Mouse (Mus musculus) ZHBTc4 (cell line): ENCODE measurements around the gene Gm10447.
"Not testable (repeated sequence)": the region's sequence is repeated elsewhere in the genome, so short reads cannot be mapped to it uniquely, and the experiment has no call there.

ENCODE experiments used
- DNase-seq: peaks from one replicate; pipeline ENCODE4 v3.0.0-alpha.2; 2011; ENCODE audit warnings: low read depth, low spot score

Gene Gm10447

DNA sequence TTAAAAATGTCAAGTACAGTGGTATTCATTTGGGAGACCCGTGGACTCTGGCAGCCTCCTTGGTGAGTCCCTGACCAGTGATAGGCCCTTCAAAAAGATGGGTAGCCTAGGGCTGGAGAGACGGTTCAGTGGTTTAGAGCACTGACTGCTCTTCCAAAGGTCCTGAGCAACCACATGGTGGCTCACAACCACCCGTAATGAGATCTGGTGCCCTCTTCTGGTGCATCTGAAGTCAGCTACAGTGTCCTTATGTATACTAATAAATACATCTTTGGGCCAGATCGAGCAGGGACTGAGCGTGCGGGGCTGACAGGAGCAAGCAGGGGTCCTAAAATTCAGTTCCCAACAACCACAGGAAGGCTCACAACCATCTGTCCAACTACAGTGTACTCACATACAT, 13.0 kb downstream of the Gm10447 start:
- peak; percentile 58 for DNase-seq

DNA sequence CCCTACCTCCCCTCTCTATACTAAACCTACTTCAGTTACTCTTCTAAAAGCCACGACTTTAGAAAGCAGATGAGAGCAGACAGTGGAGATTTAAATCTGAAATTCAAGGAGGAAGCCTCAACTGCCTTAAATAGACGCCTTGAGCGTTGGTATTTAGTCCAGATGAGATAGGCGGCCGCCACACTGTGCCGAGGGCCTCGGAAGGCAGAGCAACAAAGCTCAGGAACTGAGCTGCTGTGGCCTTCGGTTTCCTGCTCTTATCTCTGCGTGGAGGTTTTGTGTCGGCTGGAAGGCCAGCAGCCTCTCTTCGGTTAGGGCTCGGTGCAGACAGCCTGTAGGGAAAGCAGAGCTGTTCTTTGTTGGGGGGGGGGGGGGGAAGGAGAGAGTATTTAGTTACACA, 15.0 kb downstream of the Gm10447 start:
- DNase-seq, result no peak

DNA sequence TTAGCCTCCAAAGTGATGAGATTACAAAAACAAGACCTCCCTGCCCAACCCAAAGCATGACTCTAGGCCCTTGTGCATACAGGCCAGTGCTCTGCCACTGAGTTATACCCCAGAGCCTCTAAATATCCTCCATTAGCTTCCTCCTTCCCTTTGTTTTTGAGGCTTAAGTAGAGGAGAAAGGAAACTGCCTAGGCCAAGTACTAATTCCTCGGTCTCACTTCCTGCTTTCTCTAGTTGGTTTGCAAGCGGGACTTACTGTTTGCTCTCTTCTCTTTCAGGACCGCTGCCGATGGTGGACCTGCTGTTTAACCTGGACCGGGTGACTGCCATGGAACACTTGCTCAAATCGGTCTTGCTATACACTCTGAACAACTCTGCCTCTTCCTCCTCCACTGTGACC, 20.6 kb downstream of the Gm10447 start:
- no peak for DNase-seq

DNA sequence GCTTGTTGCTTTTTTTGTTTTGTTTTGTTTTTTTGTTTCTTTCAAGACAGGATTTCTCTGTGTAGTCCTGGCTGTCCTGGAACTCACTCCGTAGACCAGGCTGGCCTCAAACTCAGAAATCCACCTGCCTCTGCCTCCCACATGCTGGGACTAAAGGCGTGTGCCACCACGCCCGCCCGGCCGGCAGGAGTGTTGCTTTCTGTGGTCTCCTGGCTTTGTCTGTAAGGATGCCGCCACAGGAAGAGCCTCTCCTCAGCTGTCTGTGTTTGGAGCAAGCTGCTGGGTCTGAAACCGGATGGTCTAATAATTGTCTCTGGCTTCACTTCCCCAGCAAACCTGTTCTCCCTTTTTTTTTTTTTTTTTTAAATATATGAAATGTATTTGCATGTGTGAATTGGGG, 21.4 kb downstream of the Gm10447 start:
- DNase-seq, result peak; percentile 59

DNA sequence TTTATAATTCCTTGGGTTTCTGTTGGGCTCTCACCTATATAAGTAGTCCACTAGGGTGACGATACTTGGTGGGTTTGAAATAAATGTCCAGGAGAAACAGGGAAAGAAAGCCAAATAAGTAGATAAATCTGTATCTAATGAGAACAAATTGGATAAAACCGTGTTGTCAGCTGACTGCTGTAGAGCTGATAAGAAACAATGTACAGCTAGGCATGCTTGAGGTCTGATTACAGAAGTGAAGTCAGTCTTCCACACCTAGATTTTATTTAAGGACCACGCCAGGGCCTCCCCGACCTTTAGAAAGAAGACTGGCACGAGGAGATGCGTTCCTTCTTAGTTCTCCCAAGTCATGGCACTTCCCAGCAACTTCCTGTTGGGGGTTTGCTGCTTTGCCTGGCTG, 23.9 kb downstream of the Gm10447 start:
- DNase-seq, result no peak

DNA sequence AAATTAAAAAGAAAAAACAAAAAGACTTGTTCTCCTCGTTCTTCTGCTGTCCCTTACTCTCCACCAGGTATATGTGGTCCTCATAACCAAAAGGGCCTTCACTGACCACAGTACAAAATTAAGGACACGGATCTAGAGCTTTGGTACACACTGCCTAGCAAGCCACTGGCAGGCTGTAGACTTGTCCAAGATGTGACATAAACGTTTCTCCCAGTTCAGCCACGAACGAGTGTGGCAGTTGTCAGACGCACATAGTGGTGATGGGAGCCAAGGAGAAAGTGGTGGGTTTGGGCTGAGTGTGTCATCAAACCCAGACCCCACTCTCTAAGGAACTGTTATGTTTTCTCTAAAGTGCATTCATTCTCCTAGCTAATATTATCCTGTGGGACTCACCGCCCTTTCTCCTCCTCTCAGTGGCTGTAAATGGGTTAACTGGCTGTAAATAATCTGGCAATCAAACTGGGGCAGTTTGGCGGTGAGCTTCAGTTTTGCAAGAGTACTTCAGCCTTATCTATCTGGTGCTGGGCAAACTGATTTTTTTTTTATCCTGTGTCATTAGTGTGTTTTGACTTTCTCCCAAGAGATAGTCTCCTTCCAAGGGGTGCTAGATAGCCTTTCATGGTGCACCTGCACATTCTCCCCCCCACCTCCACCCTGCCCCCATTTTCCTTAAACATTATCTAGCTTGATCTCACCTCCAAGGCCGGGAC, 25.4 kb downstream of the Gm10447 start:
- no peak for DNase-seq

DNA sequence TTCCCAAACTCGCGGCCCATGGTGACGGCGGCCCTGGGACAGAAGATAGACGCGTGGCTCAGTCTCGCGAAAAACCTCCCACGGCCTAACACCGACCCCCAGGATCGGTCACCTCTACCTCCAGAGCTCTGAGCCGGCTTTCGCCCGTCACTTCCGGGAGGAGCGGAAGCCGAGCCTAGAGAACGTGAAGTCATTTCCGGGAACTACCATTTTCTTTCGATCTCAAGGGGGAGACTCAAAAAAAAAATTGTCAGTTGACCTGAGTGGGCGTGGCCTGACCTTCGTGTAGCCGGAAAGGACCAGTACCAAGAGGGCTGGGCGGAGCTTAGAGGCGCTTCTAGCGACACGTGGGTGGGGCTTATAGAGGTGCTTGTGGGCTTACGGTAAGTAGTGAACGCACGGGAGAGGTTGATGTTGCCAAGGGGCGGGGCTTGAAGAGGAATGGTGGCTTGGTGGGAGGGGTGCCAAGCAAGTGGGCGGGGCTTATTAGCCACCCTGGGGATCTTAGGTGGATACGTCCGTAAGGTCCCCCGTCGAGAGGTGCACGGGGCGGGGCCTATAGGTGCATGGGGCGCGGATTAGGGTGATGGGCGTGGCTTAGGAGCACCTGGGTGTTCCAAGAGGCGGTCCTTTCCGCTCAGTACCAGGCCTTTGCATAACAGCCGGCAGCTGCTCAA, 26.1 kb downstream of the Gm10447 start, which contains the start of the genes Uqcrq and Gdf9:
TSS of gene Uqcrq (minus strand) at position 162 of the 677 bp plus-strand sequence.
TSS of gene Gdf9 (plus strand) at position 354 of the 677 bp plus-strand sequence.
- DNase-seq, result peak; percentile 100

DNA sequence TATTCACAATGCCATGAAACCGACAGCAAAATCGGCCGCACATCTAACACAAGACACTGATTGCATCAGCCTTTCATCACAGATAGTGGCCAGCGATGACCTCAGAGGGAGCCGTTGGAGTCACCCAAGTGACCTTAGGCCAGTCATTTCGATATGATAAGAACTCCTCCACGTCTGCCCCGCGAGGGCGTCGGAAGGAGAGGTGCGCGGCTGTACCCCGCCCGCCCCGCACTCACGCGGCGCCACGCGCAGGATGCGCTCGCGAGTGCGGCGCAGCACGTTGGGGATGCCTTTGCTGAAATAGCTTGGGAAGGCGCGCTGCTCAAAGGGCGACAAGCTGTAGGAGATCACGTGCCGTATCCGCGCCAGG, 26.6 kb downstream of the Gm10447 start:
- DNase-seq, result no peak

DNA sequence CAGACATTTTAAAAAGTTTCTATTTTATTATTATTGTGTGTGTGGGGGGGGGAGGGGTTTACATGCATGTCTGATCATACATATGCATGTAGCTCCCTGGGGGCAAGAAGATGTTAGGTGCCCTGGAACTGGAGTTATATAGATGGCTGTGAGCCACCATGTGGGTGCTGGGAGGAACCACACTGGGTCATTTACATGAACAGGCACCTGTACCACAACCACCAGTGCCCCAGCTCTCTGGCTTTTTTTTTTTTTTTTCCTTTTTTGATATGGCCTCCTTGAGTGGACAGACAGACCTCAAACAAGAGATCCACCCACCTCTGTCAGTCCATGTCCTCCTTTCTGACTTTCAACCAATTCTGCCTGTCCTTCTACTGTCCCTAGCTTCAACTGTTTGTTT, 27.7 kb downstream of the Gm10447 start:
- DNase-seq, result no peak

DNA sequence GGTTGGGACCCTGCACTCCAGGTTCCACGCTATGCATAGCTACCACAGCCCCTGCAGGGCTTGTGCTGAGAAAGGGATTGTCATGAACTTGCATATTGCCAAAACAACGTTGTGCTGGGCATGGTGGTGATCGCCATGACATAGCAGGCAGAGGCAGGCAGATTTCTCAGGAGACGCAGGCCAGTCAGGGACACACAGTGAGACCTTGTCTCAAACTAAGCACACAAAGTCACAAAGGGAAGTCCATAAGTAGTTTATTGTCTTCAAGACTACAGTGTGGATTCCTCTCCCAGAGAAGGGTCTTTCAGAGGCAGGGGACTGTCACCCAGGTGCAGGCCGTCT, 28.2 kb downstream of the Gm10447 start:
- no peak for DNase-seq

DNA sequence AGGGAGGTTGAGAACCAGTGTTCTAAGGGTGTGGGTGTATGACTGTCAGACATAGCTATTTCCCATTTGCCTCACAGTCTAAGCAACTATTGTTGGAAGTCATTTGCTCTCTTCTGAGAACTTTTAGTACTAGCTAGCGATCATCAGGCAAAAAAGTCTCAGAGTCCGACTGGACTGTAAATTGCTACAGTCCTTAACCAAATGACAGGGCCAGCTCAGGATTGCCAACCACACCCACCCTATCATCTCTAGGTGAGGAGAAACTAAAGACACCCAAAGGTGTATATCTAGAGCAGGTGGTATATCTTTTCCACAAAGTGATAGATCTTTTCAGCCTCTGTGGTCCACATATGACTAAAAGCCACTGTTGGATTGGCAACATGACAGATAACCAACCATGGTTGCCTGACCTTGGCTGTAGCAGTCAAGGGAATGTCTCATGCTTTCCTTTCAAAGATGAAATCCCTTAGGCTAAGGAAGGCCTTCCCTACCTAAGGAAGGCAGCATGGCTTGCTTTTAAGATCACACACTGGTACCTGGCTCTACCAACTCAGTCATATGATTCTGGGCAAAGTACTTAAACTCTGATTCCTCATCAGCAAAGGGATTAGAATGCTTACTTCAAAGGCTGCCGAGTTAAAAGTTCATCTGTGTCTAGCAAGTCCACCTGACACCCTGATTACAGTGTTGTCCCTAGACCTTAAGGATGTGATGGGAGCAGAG, 28.8 kb downstream of the Gm10447 start:
- no peak for DNase-seq

DNA sequence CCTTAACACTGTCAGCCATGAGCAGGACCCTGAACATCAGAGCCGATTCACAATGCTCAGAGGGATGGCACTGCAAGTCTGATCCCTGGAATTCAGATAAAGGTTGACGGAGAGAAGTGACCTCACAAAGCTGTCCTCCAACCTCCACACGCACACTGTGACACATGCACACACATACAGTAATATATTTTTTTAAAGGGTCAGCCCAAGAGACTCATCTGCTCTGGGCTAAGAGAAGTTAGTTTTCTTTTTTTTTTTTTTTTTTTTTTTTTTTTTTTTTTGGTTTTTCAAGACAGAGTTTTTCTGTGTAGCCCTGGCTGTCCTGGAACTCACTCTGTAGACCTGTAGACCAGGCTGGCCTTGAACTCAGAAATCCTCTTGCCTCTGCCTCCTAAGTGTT, 30.0 kb downstream of the Gm10447 start:
- not testable (repeated sequence) for DNase-seq

DNA sequence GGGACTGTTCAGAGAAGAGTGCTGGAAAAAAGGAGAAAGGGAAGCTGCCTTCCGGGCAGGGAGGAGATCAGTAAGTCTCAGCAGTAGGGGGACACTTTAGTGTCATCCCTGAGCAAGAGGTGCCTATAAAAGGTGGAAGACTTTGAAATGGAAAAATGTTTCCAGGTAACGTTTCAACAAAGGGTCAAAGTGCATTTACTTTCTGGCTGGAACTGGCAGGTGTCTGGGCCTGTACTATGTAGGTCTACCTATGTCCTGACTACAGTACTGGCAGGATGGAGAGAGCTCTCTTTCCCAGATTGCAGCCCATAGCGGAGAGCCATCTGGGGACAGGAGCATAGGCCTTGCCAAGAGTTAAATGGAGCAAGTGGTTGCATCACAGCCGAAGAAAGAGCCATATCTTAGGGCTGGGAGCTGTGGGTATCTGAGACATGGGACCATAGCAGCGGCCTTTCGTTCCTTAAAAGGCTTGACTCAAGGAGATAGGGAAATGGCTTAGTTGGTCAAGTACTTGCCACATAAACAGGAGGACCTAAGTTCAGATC, 31.1 kb downstream of the Gm10447 start:
- no peak for DNase-seq

DNA sequence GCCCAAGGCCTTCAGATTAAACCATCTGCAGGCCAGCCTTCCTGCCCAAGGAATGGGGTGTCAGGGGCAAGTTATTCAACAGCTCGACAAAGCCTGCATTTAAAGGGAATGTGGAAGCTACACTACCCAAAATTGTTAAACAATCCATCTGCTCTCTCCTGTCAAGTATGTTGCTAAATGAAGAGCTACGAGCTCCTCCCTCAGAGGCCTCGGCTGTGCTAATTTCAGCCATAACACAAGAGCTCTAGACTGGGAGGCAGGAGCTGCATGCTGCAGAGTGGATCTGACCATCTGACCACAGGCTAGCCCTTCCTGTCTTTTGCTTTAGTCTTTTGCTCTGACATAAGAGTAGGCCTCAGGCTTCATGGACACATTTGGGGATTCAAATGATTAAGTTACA, 31.7 kb downstream of the Gm10447 start:
- DNase-seq, result no peak

DNA sequence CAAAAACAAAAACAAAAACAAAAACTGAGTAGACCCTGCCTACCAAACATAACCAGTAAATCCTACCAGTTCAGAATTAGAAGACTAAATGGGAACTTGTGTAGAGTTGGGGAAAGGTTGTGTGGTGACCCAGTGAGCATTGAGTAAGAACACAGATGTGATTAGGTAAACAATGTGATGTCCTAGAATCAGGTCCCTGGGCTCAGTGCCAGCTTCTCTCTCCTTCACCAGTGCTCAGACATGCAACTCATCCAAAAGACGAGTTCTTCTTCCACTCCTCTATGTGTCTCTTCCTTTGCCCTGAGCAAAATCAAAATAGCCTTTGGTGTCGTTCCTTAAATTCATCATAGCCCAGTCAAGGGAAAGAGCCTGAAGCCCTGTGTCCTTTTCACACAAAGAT, 32.1 kb downstream of the Gm10447 start:
- no peak for DNase-seq

DNA sequence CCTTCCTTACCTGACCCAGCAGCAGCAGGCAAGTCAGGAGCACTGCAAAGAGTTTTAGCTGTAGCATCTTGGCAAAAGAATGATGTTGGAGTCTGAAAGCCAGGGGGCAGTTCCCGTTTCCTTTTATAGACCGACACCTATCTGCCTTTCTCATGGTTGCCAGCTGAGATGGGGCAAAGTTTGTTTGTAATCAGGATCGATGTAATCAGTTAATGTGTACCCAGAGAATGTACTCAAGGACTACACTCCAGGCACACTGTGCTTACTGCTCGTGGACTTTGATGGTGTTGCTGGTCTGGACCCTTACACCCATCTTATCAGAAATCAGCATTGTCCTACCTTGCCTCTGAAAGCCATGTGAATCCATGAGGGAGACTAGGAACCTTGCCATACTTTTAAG, 33.9 kb downstream of the Gm10447 start, which contains the start of gene Leap2:
TSS of gene Leap2 (minus strand) at position 135 of the 400 bp plus-strand sequence.
- DNase-seq, result no peak

DNA sequence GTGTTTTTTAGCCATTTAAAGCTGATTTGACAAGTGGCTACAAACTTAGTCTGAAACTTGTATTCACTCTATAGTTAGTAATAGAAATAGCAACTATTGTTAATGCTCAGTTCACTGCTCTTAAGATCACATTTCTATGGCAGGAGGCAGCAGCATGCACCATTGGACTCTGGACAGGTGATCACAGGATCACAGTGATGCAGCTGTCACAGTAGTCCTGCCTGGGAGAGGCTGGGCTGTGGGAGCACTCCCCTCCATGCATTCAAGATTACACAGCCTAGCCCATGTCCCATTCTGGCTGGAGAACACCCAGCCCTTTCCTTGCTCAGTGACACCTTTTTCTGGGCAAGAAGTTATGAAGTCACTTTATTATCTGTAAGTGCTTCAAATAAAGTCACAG, 38.9 kb downstream of the Gm10447 start:
- no peak for DNase-seq

DNA sequence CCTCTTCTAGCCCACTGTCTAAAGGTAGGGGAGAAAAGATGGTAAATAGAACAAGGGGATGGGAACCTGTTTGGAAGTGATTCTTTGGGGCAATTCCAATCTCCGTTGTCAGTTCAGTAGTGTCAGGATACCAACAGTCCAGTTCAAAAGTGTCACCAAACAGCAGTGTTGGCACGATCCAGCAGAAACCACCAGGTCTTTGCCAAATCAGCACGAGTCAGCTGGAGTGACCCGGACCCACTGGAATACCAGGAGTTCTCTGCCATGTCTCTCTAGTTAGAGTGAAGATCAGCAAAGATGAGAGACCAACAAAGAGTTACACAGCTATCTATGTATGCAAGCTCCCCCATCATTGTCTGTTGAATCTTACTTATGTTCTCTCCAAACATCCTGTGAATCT, 43.0 kb downstream of the Gm10447 start:
- no peak for DNase-seq

DNA sequence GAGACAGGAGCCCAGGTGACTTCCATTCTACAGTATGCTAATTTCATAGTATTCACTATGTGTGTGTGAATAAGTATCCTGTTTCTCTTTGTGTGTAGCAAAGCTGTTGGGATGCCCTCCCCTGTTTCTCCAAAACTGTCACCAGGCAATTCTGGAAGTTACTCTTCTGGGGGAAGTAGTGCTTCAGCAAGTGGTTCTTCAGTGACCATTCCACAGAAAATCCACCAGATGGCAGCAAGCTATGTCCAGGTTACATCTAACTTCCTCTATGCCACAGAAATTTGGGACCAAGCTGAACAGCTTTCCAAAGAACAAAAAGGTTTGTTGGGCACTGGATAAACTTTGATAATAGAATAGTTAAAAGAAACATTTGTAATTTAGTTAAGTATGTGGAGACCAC, 45.2 kb downstream of the Gm10447 start:
- peak; percentile 58 for DNase-seq
